Mouse (Mus musculus) CH12.LX (cell line): Measurements from ENCODE around the gene Pafah1b3. TPM values are rescaled to one million over a fixed set of nuclear protein-coding genes. Genes with fewer than 3 reads are reported as not detected.

Source experiments
- DNase-seq: peaks from one replicate; pipeline ENCODE4 v3.0.0-alpha.2; 2013; ENCODE audit errors: extremely low read depth
- H3K27ac ChIP-seq: 2 replicates; pipeline ENCODE4 v1.5.1; 2012; ENCODE audit warnings: low read depth, mild to moderate bottlenecking, control low read depth, moderate library complexity; ENCODE audit not compliant: insufficient read depth
- H3K27me3 ChIP-seq: replicated peaks from 2 replicates; pipeline ENCODE3; 2012; ENCODE audit warnings: inconsistent platforms
- H3K36me3 ChIP-seq, 2 experiments: replicated peaks in 1 of 2; 2 replicates each; pipeline versions ENCODE3 to v1.6.1; 2012; ENCODE audit warnings: inconsistent platforms in 1 of 2, low read length in 1 of 2, mild to moderate bottlenecking in 1 of 2, mixed read lengths in 1 of 2, moderate library complexity in 1 of 2; ENCODE audit not compliant: control insufficient read depth in 1 of 2, insufficient read depth in 1 of 2
- H3K4me1 ChIP-seq, 2 experiments: 2 replicates each; pipeline ENCODE4 v1.6.1; 2012; ENCODE audit warnings: inconsistent platforms in 1 of 2, moderate library complexity in 1 of 2; ENCODE audit not compliant: insufficient read depth in 2 of 2, control insufficient read depth in 1 of 2
- H3K4me2 ChIP-seq: 2 replicates; pipeline ENCODE4 v1.6.1; 2012; ENCODE audit warnings: low read depth, mild to moderate bottlenecking, control low read depth; ENCODE audit not compliant: poor library complexity, insufficient read depth, severe bottlenecking
- H3K4me3 ChIP-seq, 3 experiments: fragments of 150-350 bp in 1 of 3; sonication (generic) in 1 of 3; replicated peaks in 1 of 3; 2 replicates each; pipeline versions ENCODE3 to v1.5.1; 2011 to 2012; ENCODE audit warnings: low read depth in 2 of 3, low read length in 2 of 3, mild to moderate bottlenecking in 2 of 3, moderate library complexity in 2 of 3, control low read depth in 1 of 3, improper control_type of control experiment in 1 of 3, inconsistent platforms in 1 of 3, mixed read lengths in 1 of 3; ENCODE audit not compliant: poor library complexity in 1 of 3
- H3K79me2 ChIP-seq: replicated peaks from 2 replicates; pipeline ENCODE4 v1.6.1; 2012; ENCODE audit warnings: mild to moderate bottlenecking, moderate library complexity; ENCODE audit not compliant: control insufficient read depth, poor library complexity, insufficient read depth, severe bottlenecking; ENCODE audit errors: extremely low read depth
- H3K9ac ChIP-seq: 2 replicates; pipeline ENCODE4 v1.6.1; 2012; ENCODE audit warnings: low read depth, mild to moderate bottlenecking, control low read depth, moderate library complexity; ENCODE audit not compliant: insufficient read depth
- H3K9me3 ChIP-seq: replicated peaks from 2 replicates; pipeline ENCODE3; 2012; ENCODE audit warnings: low read length, inconsistent platforms, mixed read lengths
- BHLHE40 ChIP-seq: IDR thresholded peaks from 2 replicates; pipeline ENCODE4 v1.6.1; 2011; ENCODE audit warnings: mild to moderate bottlenecking, low read depth, low read length, improper control_type of control experiment
- CHD1 ChIP-seq: IDR thresholded peaks from 2 replicates; pipeline ENCODE4 v1.6.1; 2012; ENCODE audit warnings: low read depth, low read length, improper control_type of control experiment, inconsistent platforms
- CHD2 ChIP-seq: IDR thresholded peaks from 2 replicates; pipeline ENCODE4 v1.6.1; 2011; ENCODE audit warnings: low read length, improper control_type of control experiment
- CTCF ChIP-seq, 2 experiments: IDR thresholded peaks in 1 of 2; conservative IDR thresholded peaks in 1 of 2; 2 replicates each; pipeline ENCODE4 v1.5.1; 2011 to 2012; ENCODE audit warnings: low read depth in 2 of 2, low read length in 2 of 2, improper control_type of control experiment in 1 of 2, inconsistent platforms in 1 of 2, mild to moderate bottlenecking in 1 of 2, moderate library complexity in 1 of 2
- E2F4 ChIP-seq: IDR thresholded peaks from 2 replicates; pipeline ENCODE4 v1.6.1; 2011; ENCODE audit warnings: low read depth, low read length, improper control_type of control experiment; ENCODE audit not compliant: insufficient replicate concordance
- ELF1 ChIP-seq: IDR thresholded peaks from 2 replicates; pipeline ENCODE4 v1.6.1; 2014; ENCODE audit warnings: low read depth, mild to moderate bottlenecking, inconsistent platforms, low read length, improper control_type of control experiment
- EP300 ChIP-seq: IDR thresholded peaks from 2 replicates; pipeline ENCODE4 v1.6.1; 2011; ENCODE audit warnings: low read length, improper control_type of control experiment
- ETS1 ChIP-seq: conservative IDR thresholded peaks from 2 replicates; pipeline ENCODE4 v1.6.1; 2012; ENCODE audit warnings: low read depth, mild to moderate bottlenecking, inconsistent platforms, low read length, improper control_type of control experiment, moderate library complexity
- GABPA ChIP-seq: IDR thresholded peaks from 2 replicates; pipeline ENCODE4 v1.6.1; 2012; ENCODE audit warnings: low read depth, low read length, improper control_type of control experiment, inconsistent platforms; ENCODE audit not compliant: insufficient replicate concordance
- HCFC1 ChIP-seq: IDR thresholded peaks from 2 replicates; pipeline ENCODE4 v1.6.1; 2012; ENCODE audit warnings: low read depth, mild to moderate bottlenecking, inconsistent platforms, low read length, improper control_type of control experiment
- IRF4 ChIP-seq: IDR thresholded peaks from 2 replicates; pipeline ENCODE4 v1.6.1; 2014; ENCODE audit warnings: low read depth, mild to moderate bottlenecking, inconsistent platforms, low read length, improper control_type of control experiment
- JUN ChIP-seq: IDR thresholded peaks from 2 replicates; pipeline ENCODE4 v1.6.1; 2011; ENCODE audit warnings: low read depth, mild to moderate bottlenecking, low read length, improper control_type of control experiment, moderate library complexity; ENCODE audit not compliant: insufficient read depth
- JUND ChIP-seq: conservative IDR thresholded peaks from 2 replicates; pipeline ENCODE4 v1.6.1; 2011; ENCODE audit warnings: low read depth, low read length, improper control_type of control experiment
- KAT2A ChIP-seq: IDR thresholded peaks from 2 replicates; pipeline ENCODE4 v1.6.1; 2012; ENCODE audit warnings: low read length, improper control_type of control experiment, inconsistent platforms; ENCODE audit not compliant: insufficient replicate concordance
- MAFK ChIP-seq: IDR thresholded peaks from 2 replicates; pipeline ENCODE4 v1.6.1; 2011; ENCODE audit warnings: low read length, improper control_type of control experiment; ENCODE audit not compliant: insufficient replicate concordance
- MAX ChIP-seq: IDR thresholded peaks from 2 replicates; pipeline ENCODE4 v1.6.1; 2011; ENCODE audit warnings: low read length, improper control_type of control experiment
- MAZ ChIP-seq: IDR thresholded peaks from 2 replicates; pipeline ENCODE4 v1.6.1; 2012; ENCODE audit warnings: low read depth, mild to moderate bottlenecking, inconsistent platforms, low read length, improper control_type of control experiment, moderate library complexity
- MEF2A ChIP-seq: IDR thresholded peaks from 2 replicates; pipeline ENCODE4 v1.6.1; 2014; ENCODE audit warnings: low read depth, mild to moderate bottlenecking, inconsistent platforms, low read length, improper control_type of control experiment, borderline replicate concordance
- MXI1 ChIP-seq: IDR thresholded peaks from 2 replicates; pipeline ENCODE4 v1.6.1; 2011; ENCODE audit warnings: mild to moderate bottlenecking, low read depth, low read length, improper control_type of control experiment
- MYC ChIP-seq: IDR thresholded peaks from 2 replicates; pipeline ENCODE4 v1.6.1; 2011; ENCODE audit warnings: low read depth, mild to moderate bottlenecking, improper control_type of control experiment, low read length
- NELFE ChIP-seq: IDR thresholded peaks from 2 replicates; pipeline ENCODE4 v1.6.1; 2011; ENCODE audit warnings: low read depth, low read length, improper control_type of control experiment
- NRF1 ChIP-seq: IDR thresholded peaks from 2 replicates; pipeline ENCODE4 v1.6.1; 2014; ENCODE audit warnings: low read depth, mild to moderate bottlenecking, inconsistent platforms, low read length, improper control_type of control experiment, moderate library complexity
- PAX5 ChIP-seq: IDR thresholded peaks from 2 replicates; pipeline ENCODE4 v1.6.1; 2012; ENCODE audit warnings: low read length, inconsistent platforms, mixed read lengths
- POLR2A ChIP-seq: IDR thresholded peaks from 2 replicates; pipeline ENCODE4 v1.6.1; 2011; ENCODE audit warnings: low read depth, mild to moderate bottlenecking, improper control_type of control experiment, low read length
- POLR2AphosphoS2 ChIP-seq: IDR thresholded peaks from 2 replicates; pipeline ENCODE4 v1.6.1; 2011; ENCODE audit warnings: low read depth, low read length, improper control_type of control experiment
- RAD21 ChIP-seq: IDR thresholded peaks from 2 replicates; pipeline ENCODE4 v1.6.1; 2011; ENCODE audit warnings: low read depth, mild to moderate bottlenecking, low read length, improper control_type of control experiment, moderate library complexity
- RCOR1 ChIP-seq: conservative IDR thresholded peaks from 2 replicates; pipeline ENCODE4 v1.6.1; 2012; ENCODE audit warnings: low read depth, mild to moderate bottlenecking, inconsistent platforms, low read length, improper control_type of control experiment
- SIN3A ChIP-seq: IDR thresholded peaks from 2 replicates; pipeline ENCODE4 v1.6.1; 2012; ENCODE audit warnings: low read length, improper control_type of control experiment, inconsistent platforms
- SMC3 ChIP-seq: IDR thresholded peaks from 2 replicates; pipeline ENCODE4 v1.6.1; 2011; ENCODE audit warnings: low read depth, low read length, improper control_type of control experiment
- TBP ChIP-seq: conservative IDR thresholded peaks from 2 replicates; pipeline ENCODE4 v1.6.1; 2011; ENCODE audit warnings: low read depth, low read length, improper control_type of control experiment
- TCF12 ChIP-seq: IDR thresholded peaks from 2 replicates; pipeline ENCODE4 v1.6.1; 2014; ENCODE audit warnings: low read depth, mild to moderate bottlenecking, inconsistent platforms, low read length, improper control_type of control experiment
- UBTF ChIP-seq: IDR thresholded peaks from 2 replicates; pipeline ENCODE4 v1.6.1; 2012; ENCODE audit warnings: low read depth, mild to moderate bottlenecking, inconsistent platforms, low read length, improper control_type of control experiment, moderate library complexity
- USF1 ChIP-seq: IDR thresholded peaks from 2 replicates; pipeline ENCODE4 v1.6.1; 2014; ENCODE audit warnings: low read depth, mild to moderate bottlenecking, inconsistent platforms, low read length, improper control_type of control experiment
- USF2 ChIP-seq: conservative IDR thresholded peaks from 2 replicates; pipeline ENCODE4 v1.6.1; 2011; ENCODE audit warnings: low read depth, low read length, improper control_type of control experiment
- ZC3H11A ChIP-seq: IDR thresholded peaks from 2 replicates; pipeline ENCODE4 v1.6.1; 2012; ENCODE audit warnings: low read depth, mild to moderate bottlenecking, inconsistent platforms, low read length, improper control_type of control experiment
- ZKSCAN1 ChIP-seq: IDR thresholded peaks from 2 replicates; pipeline ENCODE4 v1.6.1; 2012; ENCODE audit warnings: low read depth, inconsistent platforms, low read length, improper control_type of control experiment, borderline replicate concordance
- ZMIZ1 ChIP-seq: IDR thresholded peaks from 2 replicates; pipeline ENCODE4 v1.6.1; 2012; ENCODE audit warnings: low read depth, mild to moderate bottlenecking, inconsistent platforms, low read length, improper control_type of control experiment
- ZNF384 ChIP-seq: IDR thresholded peaks from 2 replicates; pipeline ENCODE4 v1.6.1; 2012; ENCODE audit warnings: low read depth, low read length, improper control_type of control experiment, inconsistent platforms
- dilution Hi-C: fragments of 300-500 bp; cut with MboI; formaldehyde crosslinking; loops from 2 replicates; pipeline ENCODE4 v1.14.3; 2020; ENCODE audit warnings: low sequenced_read_pairs; ENCODE audit not compliant: extremely low pct_unique_long_range_greater_than_20kb, extremely low pct_ligation_motif_present
- in situ Hi-C: fragments of 300-500 bp; cut with MboI; formaldehyde crosslinking; loops from 3 replicates; pipeline ENCODE4 v1.14.3; 2019; ENCODE audit warnings: low sequenced_read_pairs, low pct_ligation_motif_present, low pct_unique_long_range_greater_than_20kb, mixed read lengths
- polyA plus RNA-seq: library from polyadenylated mRNA; unstranded; fragments of >175 nt; gene quantifications from 2 replicates; pipeline ENCODE4 v1.2.1, GENCODE M21; 2012; ENCODE audit warnings: low read depth; ENCODE audit not compliant: insufficient read length
- total RNA-seq, 2 experiments: library from RNA; depleted of rRNA; stranded (reverse); fragments of 300-350 nt in 1 of 2; fragments of >200 nt in 1 of 2; gene quantifications; 2 replicates each; pipeline ENCODE4 v1.2.3; 2012 to 2014

The Pafah1b3 gene
- total and polyA plus RNA-seq, 3 experiments: 5.9 to 50.2 (median 17.6) TPM

DNA sequence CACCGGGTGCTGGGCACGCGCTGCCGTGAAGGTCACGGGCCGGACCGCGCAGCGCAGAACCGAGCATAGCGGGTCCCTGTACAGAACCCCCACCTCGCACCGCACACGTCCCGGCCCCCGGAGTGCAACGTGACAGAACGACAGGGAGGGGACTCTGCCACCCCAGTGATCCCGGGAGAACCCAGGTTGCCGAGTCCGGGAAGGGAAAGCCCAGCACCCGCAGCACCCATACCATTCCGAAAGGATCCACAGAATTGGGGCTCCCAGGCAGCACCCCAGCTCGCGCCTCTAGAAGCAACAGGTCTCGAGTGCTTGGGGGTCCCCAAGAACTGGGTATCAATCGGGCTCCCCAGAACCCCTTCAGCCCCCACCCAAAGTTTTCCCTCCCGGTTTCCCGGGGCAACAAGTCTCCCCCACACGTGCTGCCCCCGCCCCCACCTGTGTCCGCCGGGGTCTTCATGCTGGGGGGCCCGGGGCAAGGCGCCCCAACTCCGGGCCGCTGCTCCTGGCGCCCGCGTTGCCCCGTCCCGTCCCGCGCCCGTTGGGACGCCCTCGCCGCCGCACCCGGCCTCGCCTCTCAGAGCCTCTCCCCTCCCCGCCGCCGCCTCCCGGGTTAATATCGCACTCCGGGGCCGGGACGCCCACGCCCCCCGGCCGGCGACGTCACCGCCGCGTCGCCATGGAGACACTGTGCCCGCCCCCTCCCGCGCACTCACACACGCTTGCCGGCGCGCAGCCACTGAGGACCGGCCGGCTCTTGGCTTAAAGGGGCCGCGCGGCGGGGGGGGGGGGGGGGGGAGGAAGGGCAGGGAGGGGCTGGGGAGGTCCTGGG lies 47.4 kb downstream of the Pafah1b3 start, which contains the start of gene Erf:
TSS of gene Erf (minus strand) at position 621 of the 832 bp plus-strand sequence.
- no peaks in the 10 kb centered on the region for H3K9me3 ChIP-seq
- peak within 1 kb of the TSS; percentile 85 to 94 (median 94) for H3K4me3 ChIP-seq
- H3K36me3 ChIP-seq: peaks cover 0 to 15% of the 10 kb centered on the region in 2 experiments
- H3K27ac ChIP-seq: peak within 1 kb of the TSS; percentile 44; the same call in 1 of the 2 replicates
- TF ChIP-seq ZKSCAN1 (no peak), ZNF384 (no peak), JUND (no peak), IRF4 (no peak; the same call in 1 of the 2 replicates), KAT2A (no peak), RAD21 (no peak), ELF1 (peak; percentile 21; the same call in 1 of the 2 replicates), HCFC1 (peak; percentile 26), MAZ (peak; percentile 82), USF2 (no peak), EP300 (no peak), MYC (no peak), RCOR1 (no peak), MXI1 (peak; percentile 80), PAX5 (no peak), SIN3A (peak; percentile 66), CHD2 (no peak), TBP (no peak), TCF12 (peak; percentile 53), USF1 (no peak), ETS1 (no peak), BHLHE40 (peak; percentile 72), POLR2AphosphoS2 (no peak), JUN (no peak), POLR2A (peak; percentile 68; the same call in 1 of the 2 replicates), E2F4 (no peak), MAX (peak; percentile 13; the same call in 1 of the 2 replicates), CHD1 (no peak), NELFE (peak; percentile 48; the same call in 1 of the 2 replicates), GABPA (no peak), UBTF (no peak), ZMIZ1 (peak; percentile 42; the same call in 1 of the 2 replicates), MEF2A (no peak), CTCF (conservative IDR thresholded peaks at IDR 0.05 in 1 of 2, IDR thresholded peaks at IDR 0.05 in 1 of 2; ENCODE audit: low read depth in 2 of 2, low read length in 2 of 2) (no peak), ZC3H11A (no peak), MAFK (no peak), NRF1 (peak; percentile 74), SMC3 (no peak)
- peak; percentile 84 for DNase-seq
- in situ Hi-C loops: no loop called here
- peaks cover 5 to 31% of the 10 kb centered on the region in 2 experiments; a peak in 3 of 4 replicates for H3K4me1 ChIP-seq
- peak within 1 kb of the TSS; percentile 87 for H3K9ac ChIP-seq
- H3K27me3 ChIP-seq: peaks cover 4% of the 10 kb centered on the region
- H3K4me2 ChIP-seq: peak within 1 kb of the TSS; percentile 77
- peaks cover 17% of the 10 kb centered on the region for H3K79me2 ChIP-seq
- dilution Hi-C loops: no loop called here
